Mouse (Mus musculus): ENCODE data around the gene Vmn1r221.
"Not testable (repeated sequence)": the region's sequence is repeated elsewhere in the genome, so short reads cannot be mapped to it uniquely, and the experiment has no call there.

- TF ChIP-seq GATA1 (IDR thresholded peaks at IDR 0.05; ENCODE audit: borderline replicate concordance, low read length); CTCF (IDR thresholded peaks at IDR 0.05; ENCODE audit: low read depth, low read length); POLR2AphosphoS5 (IDR thresholded peaks at IDR 0.05; ENCODE audit: insufficient replicate concordance, low read depth, low read length); TAL1 (conservative IDR thresholded peaks at IDR 0.05; ENCODE audit: low read depth, low read length); GATA2 (IDR thresholded peaks at IDR 0.05; ENCODE audit: borderline replicate concordance, low read depth, low read length): not testable (repeated sequence)
Observed at GRCm38 (mm10) chr13:23166471-23166870, 47.5 kb upstream of the Vmn1r221 start.

All from G1E (cell line).